ENCODE assay signal across 25 mouse cellular contexts in genomic region chr19:17226096-17226495, GRCm38 (mm10).
A peak's percentile ranks its signal among the peaks of the same experiment; 100 is the strongest.
DNase-seq lines count a peak whose midpoint lies in the region; ATAC-seq lines count a peak whose summit lies in the region.
"Had no signal": no experiment of that assay in that cellular context is flagged by ENCODE, and none has a peak within 500 bp of the region (broad histone marks: within the 10 kb centered on the region; RNA-seq: fewer than 3 reads in every experiment).

No protein-coding gene starts in this region.

- no peak overlapping the region for H3K27ac ChIP-seq in heart, embryonic 12.5 days (ENCODE audit: poor library complexity, severe bottlenecking)
- peak overlapping the region; percentile 52; the same call in 1 of the 2 replicates for H3K27ac ChIP-seq in limb, embryonic 13.5 days
- H3K27ac ChIP-seq: forebrain, embryonic 10.5 days; hindbrain, embryonic 10.5 days; hindbrain, embryonic 15.5 days; layer of hippocampus, adult 2 months; liver, embryonic 15.5 days; midbrain, embryonic 10.5 days; midbrain, embryonic 15.5 days had no signal

- no peak for ATAC-seq in heart, embryonic 12.5 days (ENCODE audit: insufficient number of reproducible peaks, low FRiP score)
- ATAC-seq in limb, embryonic 13.5 days (ENCODE audit: low FRiP score, low read depth) = no peak
- ATAC-seq: forebrain, embryonic 16.5 days; midbrain, embryonic 15.5 days had no signal

- peak; percentile 87 for DNase-seq in heart, adult 11 months
- DNase-seq in 3T3-L1 (ENCODE audit: low read depth, low spot score) = peak; percentile 20
- peak; percentile 19 for DNase-seq in NIH3T3 (ENCODE audit: low read depth)
- DNase-seq in cerebellum, adult 9-10 months = no peak
- no peak for DNase-seq in embryo, embryonic 10.5 days (ENCODE audit: low spot score)
- DNase-seq: cerebellum, adult 18-20 months; cerebellum, postnatal 14 days; gastrocnemius, postnatal 10 days; kidney, adult 18-20 months; kidney, postnatal 36 days; lung, embryonic 14.5 days; lung, postnatal 14 days; thymus, postnatal 4 days had no signal

- H3K9me3 ChIP-seq in heart, embryonic 12.5 days (replicated peaks) = peaks cover 4% of the 10 kb centered on the region; the same call in 1 of the 2 replicates
- H3K9me3 ChIP-seq in limb, embryonic 13.5 days = peaks cover 5% of the 10 kb centered on the region; the same call in 1 of the 2 replicates
- H3K9me3 ChIP-seq: forebrain, embryonic 10.5 days; hindbrain, embryonic 15.5 days; liver, embryonic 15.5 days; midbrain, embryonic 15.5 days had no signal

- no peaks in the 10 kb centered on the region for H3K36me3 ChIP-seq in heart, embryonic 12.5 days
- no peaks in the 10 kb centered on the region for H3K36me3 ChIP-seq in limb, embryonic 13.5 days
- H3K36me3 ChIP-seq: forebrain, embryonic 10.5 days; hindbrain, embryonic 10.5 days; hindbrain, embryonic 15.5 days; liver, embryonic 15.5 days; midbrain, embryonic 10.5 days; midbrain, embryonic 15.5 days had no signal

- 87% methylated on average over 8 of the region's 8 CpGs for WGBS in heart, embryonic 12.5 days
- WGBS in limb, embryonic 13.5 days = 85% methylated on average over 8 of the region's 8 CpGs

- H3K4me2 ChIP-seq in heart, embryonic 12.5 days = no peak overlapping the region
- no peak overlapping the region for H3K4me2 ChIP-seq in limb, embryonic 13.5 days (replicated peaks)
- H3K4me2 ChIP-seq: heart, embryonic 11.5 days; hindbrain, embryonic 15.5 days; liver, embryonic 15.5 days; lung, embryonic 14.5 days; midbrain, embryonic 15.5 days had no signal

- H3K4me1 ChIP-seq in heart, embryonic 12.5 days (replicated peaks) = no peaks in the 10 kb centered on the region
- peaks cover 32% of the 10 kb centered on the region; the same call in 1 of the 2 replicates for H3K4me1 ChIP-seq in limb, embryonic 13.5 days
- H3K4me1 ChIP-seq: forebrain, embryonic 10.5 days; hindbrain, embryonic 10.5 days; hindbrain, embryonic 15.5 days; midbrain, embryonic 10.5 days; midbrain, embryonic 15.5 days had no signal

- no peaks in the 10 kb centered on the region for H3K27me3 ChIP-seq in heart, embryonic 12.5 days (replicated peaks)
- H3K27me3 ChIP-seq in limb, embryonic 13.5 days = no peaks in the 10 kb centered on the region
- H3K27me3 ChIP-seq: CH12.LX; hindbrain, embryonic 15.5 days; liver, embryonic 15.5 days; midbrain, embryonic 15.5 days had no signal

- no peak overlapping the region for H3K4me3 ChIP-seq in heart, embryonic 12.5 days
- no peak overlapping the region for H3K4me3 ChIP-seq in limb, embryonic 13.5 days
- H3K4me3 ChIP-seq: forebrain, embryonic 10.5 days; hindbrain, embryonic 10.5 days; hindbrain, embryonic 15.5 days; layer of hippocampus, adult 2 months; liver, embryonic 15.5 days; midbrain, embryonic 10.5 days; midbrain, embryonic 15.5 days had no signal

- no peak overlapping the region for H3K9ac ChIP-seq in heart, embryonic 12.5 days
- no peak overlapping the region for H3K9ac ChIP-seq in limb, embryonic 13.5 days
- H3K9ac ChIP-seq: hindbrain, embryonic 15.5 days; liver, embryonic 15.5 days; lung, embryonic 14.5 days; midbrain, embryonic 15.5 days had no signal

Comparison
In these comparisons a context has a peak if more than half of its experiments do, and no peak if none do; other contexts are left out.
1. DNase-seq: peak in heart, adult 11 months (single experiment), 3T3-L1 (single experiment) and NIH3T3 (single experiment); none in cerebellum, adult 9-10 months (single experiment) and embryo, embryonic 10.5 days (single experiment).